Mouse (Mus musculus) ES-E14 (cell line): ENCODE measurements around the gene Fbxw26. TPM values are rescaled to one million over a fixed set of nuclear protein-coding genes. Genes with fewer than 3 reads are reported as not detected.
"Not testable (repeated sequence)": the region's sequence is repeated elsewhere in the genome, so short reads cannot be mapped to it uniquely, and the experiment has no call there.

Source experiments
- DNase-seq: peaks from one replicate; pipeline ENCODE4 v3.0.0-alpha.2; 2013; ENCODE audit warnings: low read depth, low spot score
- H3K27ac ChIP-seq: 2 replicates; pipeline ENCODE4 v1.5.1; 2012; ENCODE audit warnings: low read depth, mild to moderate bottlenecking, low read length, moderate library complexity, mixed read lengths; ENCODE audit not compliant: poor library complexity, insufficient read depth, severe bottlenecking
- H3K36me3 ChIP-seq: 2 replicates; pipeline ENCODE4 v1.6.1; 2012; ENCODE audit warnings: mild to moderate bottlenecking, low read length, moderate library complexity, mixed read lengths; ENCODE audit not compliant: control insufficient read depth, poor library complexity, insufficient read depth, severe bottlenecking
- H3K4me1 ChIP-seq, 2 experiments: fragments of 150-350 bp in 1 of 2; sonication (generic) in 1 of 2; 2 replicates each; pipeline ENCODE4 v1.6.1; 2012; ENCODE audit warnings: low read length in 2 of 2, mild to moderate bottlenecking in 1 of 2, mixed read lengths in 1 of 2; ENCODE audit not compliant: control insufficient read depth in 2 of 2, insufficient read depth in 2 of 2, poor library complexity in 1 of 2
- H3K4me3 ChIP-seq, 2 experiments: fragments of 150-350 bp in 1 of 2; sonication (generic) in 1 of 2; 2 replicates each; pipeline ENCODE4 v1.5.1; 2012; ENCODE audit warnings: low read length in 2 of 2, low read depth in 1 of 2, mild to moderate bottlenecking in 1 of 2, mixed read lengths in 1 of 2; ENCODE audit not compliant: insufficient read depth in 1 of 2, poor library complexity in 1 of 2, severe bottlenecking in 1 of 2
- H3K9ac ChIP-seq: 2 replicates; pipeline ENCODE4 v1.6.1; 2012; ENCODE audit warnings: low read depth, mild to moderate bottlenecking, low read length, mixed read lengths; ENCODE audit not compliant: poor library complexity, insufficient read depth, severe bottlenecking
- H3K9me3 ChIP-seq: fragments of 150-350 bp; sonication (generic); 2 replicates; pipeline ENCODE4 v1.6.1; 2012; ENCODE audit warnings: low read depth, mild to moderate bottlenecking, low read length; ENCODE audit not compliant: control insufficient read depth, insufficient read depth
- CHD2 ChIP-seq: IDR thresholded peaks from 2 replicates; pipeline ENCODE4 v1.6.1; 2014; ENCODE audit warnings: mild to moderate bottlenecking, low read depth, low read length, inconsistent platforms
- HCFC1 ChIP-seq: IDR thresholded peaks from 2 replicates; pipeline ENCODE4 v1.6.1; 2012; ENCODE audit warnings: low read length, inconsistent platforms, borderline replicate concordance; ENCODE audit not compliant: insufficient read depth
- MAFK ChIP-seq: IDR thresholded peaks from 2 replicates; pipeline ENCODE4 v1.6.1; 2014; ENCODE audit warnings: mild to moderate bottlenecking, low read depth, low read length, inconsistent platforms; ENCODE audit not compliant: insufficient read depth
- ZC3H11A ChIP-seq: IDR thresholded peaks from 2 replicates; pipeline ENCODE4 v1.6.1; 2012; ENCODE audit warnings: low read depth, mild to moderate bottlenecking, inconsistent platforms, low read length, borderline replicate concordance
- ZNF384 ChIP-seq: IDR thresholded peaks from 2 replicates; pipeline ENCODE4 v1.6.1; 2012; ENCODE audit warnings: low read depth, low read length, inconsistent platforms
- in situ Hi-C, 2 experiments: fragments of 600-800 bp; cut with MboI; formaldehyde crosslinking; loops; one replicate each; pipeline ENCODE4 v1.15.1; 2025; ENCODE audit warnings: low sequenced_read_pairs in 2 of 2, inconsistent platforms in 1 of 2; ENCODE audit not compliant: unreplicated experiment in 2 of 2
- total RNA-seq: library from RNA; depleted of rRNA; stranded (reverse); fragments of 300-350 nt; gene quantifications from 2 replicates; pipeline ENCODE4 v1.2.3, GENCODE M21; 2012; rRNA removed

Gene Fbxw26
- total RNA-seq, result not detected in 2 replicates

- H3K27ac ChIP-seq, H3K4me3 ChIP-seq, H3K36me3 ChIP-seq, H3K9ac ChIP-seq, in situ Hi-C loops, H3K9me3 ChIP-seq, H3K4me1 ChIP-seq, DNase-seq: not testable (repeated sequence)
These were observed at the start of gene Fbxw26 for GRCm38 (mm10) chr9:109745989-109746388. TSS of gene Fbxw26 (minus strand) at chr9:109746089.

GRCm38 (mm10) chr9:109795221-109795620 lies 49.3 kb upstream of the Fbxw26 start:
- Histone ChIP-seq H3K4me1 (no peaks in the 10 kb centered on the region), H3K9me3 (no peaks in the 10 kb centered on the region), H3K4me3 (no peak overlapping the region), H3K9ac (no peak overlapping the region), H3K27ac (no peak overlapping the region), H3K36me3 (no peaks in the 10 kb centered on the region)
- no peak for DNase-seq
- no peak for TF ChIP-seq CHD2
- TF ChIP-seq ZC3H11A, result no peak
- TF ChIP-seq HCFC1, result no peak
- no peak for TF ChIP-seq MAFK
- TF ChIP-seq ZNF384, result no peak
- in situ Hi-C loops, result no loop called here

- DNase-seq, H3K27ac ChIP-seq, H3K4me1 ChIP-seq, in situ Hi-C loops, H3K4me3 ChIP-seq, H3K9ac ChIP-seq, H3K9me3 ChIP-seq, H3K36me3 ChIP-seq: not testable (repeated sequence)
These were observed 44.7 kb upstream of the Fbxw26 start, which contains the start of gene Fbxw27 for GRCm38 (mm10) chr9:109790570-109790969. TSS of gene Fbxw27 (minus strand) at chr9:109790670.

GRCm38 (mm10) chr9:109766841-109767240 lies 21.0 kb upstream of the Fbxw26 start:
- H3K27ac ChIP-seq, in situ Hi-C loops, H3K4me1 ChIP-seq, H3K9ac ChIP-seq, H3K36me3 ChIP-seq, DNase-seq, H3K4me3 ChIP-seq, H3K9me3 ChIP-seq: not testable (repeated sequence)

GRCm38 (mm10) chr9:109702600-109702999 lies 43.3 kb downstream of the Fbxw26 start, which contains the start of gene Fbxw18:
TSS of gene Fbxw18 (minus strand) at chr9:109702700.
- in situ Hi-C loops, H3K9ac ChIP-seq, H3K4me1 ChIP-seq, DNase-seq, H3K36me3 ChIP-seq, H3K27ac ChIP-seq, H3K9me3 ChIP-seq, H3K4me3 ChIP-seq: not testable (repeated sequence)
